Mouse (Mus musculus): ENCODE data around the gene Tnf. TPM values are rescaled to one million over a fixed set of nuclear protein-coding genes. Genes with fewer than 3 reads are reported as not detected.
"Not testable (repeated sequence)": the region's sequence is repeated elsewhere in the genome, so short reads cannot be mapped to it uniquely, and the experiment has no call there.

The Tnf gene
- polyA plus RNA-seq, 1 experiment from 2014 or later: not detected

DNA sequence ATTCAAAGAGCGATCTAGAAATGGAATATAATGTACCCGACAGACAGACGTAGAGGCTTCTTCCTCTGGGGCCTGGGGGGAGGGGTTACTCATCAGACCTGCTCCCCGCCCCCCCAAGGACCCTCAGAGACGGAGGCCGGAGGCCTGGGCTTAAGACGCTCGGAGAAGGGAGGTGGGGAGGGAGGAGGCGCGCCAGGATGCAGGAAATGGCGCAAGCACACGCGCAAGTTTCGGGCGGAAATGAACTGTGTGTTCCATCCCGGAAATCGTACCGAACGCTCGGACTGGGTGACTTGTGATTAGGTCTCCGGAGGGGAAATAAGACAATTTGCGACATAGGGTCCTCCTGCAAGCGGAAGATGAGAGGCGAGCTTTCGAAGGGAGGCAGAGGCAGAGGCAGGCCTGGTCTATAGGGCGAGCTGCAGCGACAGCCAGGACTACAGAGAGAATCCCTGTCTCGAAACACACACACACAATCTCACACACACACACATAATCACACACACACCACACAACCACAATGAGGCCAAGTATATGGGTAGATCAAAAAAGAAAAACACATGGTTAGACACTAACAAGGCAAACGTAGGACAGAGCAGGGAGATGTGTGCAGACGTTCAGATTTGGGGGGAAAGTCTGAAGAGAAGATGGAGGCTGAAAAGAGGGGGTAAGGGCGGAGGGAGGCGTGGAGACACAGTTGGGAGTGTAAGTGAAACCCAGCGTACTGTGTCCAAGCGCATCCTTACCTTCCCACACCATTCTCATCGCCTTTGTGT lies 34.0 kb upstream of the Tnf start, which contains the start of gene Nfkbil1:
TSS of gene Nfkbil1 (minus strand) at position 179 of the 776 bp plus-strand sequence.
- H3K4me3 ChIP-seq (ENCODE audit: low read depth, low read length): peak within 1 kb of the TSS; percentile 47
- under 1% methylated on average over 35 of the region's 35 CpGs for WGBS
- peaks cover 31% of the 10 kb centered on the region for H3K4me1 ChIP-seq (ENCODE audit: control insufficient read depth, insufficient read depth, low read length)
- H3K9ac ChIP-seq (ENCODE audit: low read depth, low read length): peak within 1 kb of the TSS; percentile 84
- peak within 1 kb of the TSS; percentile 95 for H3K27ac ChIP-seq (ENCODE audit: low read length)
- peaks cover 3% of the 10 kb centered on the region for H3K36me3 ChIP-seq (ENCODE audit: control insufficient read depth, insufficient read depth, low read length)
- no peaks in the 10 kb centered on the region for H3K9me3 ChIP-seq (replicated peaks; ENCODE audit: control insufficient read depth, low read length, poor library complexity, severe bottlenecking)
- no peaks in the 10 kb centered on the region for H3K27me3 ChIP-seq (ENCODE audit: control insufficient read depth, insufficient read depth, low read depth, low read length)
- ATAC-seq: peak; percentile 86
- H3K4me2 ChIP-seq (ENCODE audit: low read length): peak within 1 kb of the TSS; percentile 97

DNA sequence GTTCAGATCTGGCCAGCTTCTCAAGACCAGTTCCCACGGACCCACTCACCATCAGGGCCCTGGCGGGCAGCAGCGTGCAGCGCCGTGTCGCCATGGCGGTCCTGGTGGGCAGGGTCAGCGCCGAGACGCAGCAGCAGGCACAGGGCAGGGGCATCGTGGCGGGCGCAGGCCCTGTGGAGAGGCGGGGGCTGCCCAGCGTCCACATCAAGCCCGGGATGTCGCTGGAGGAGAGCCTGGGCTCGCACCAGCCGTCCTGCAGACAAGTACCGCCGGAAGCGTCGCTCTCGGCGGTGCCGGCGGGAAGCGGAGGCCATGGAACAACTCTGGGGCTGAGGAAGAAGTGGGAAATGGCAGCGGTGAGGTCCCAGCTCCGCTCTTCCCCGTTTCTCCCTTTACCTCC lies 33.1 kb upstream of the Tnf start:
- H3K9me3 ChIP-seq (replicated peaks; ENCODE audit: control insufficient read depth, low read length, poor library complexity, severe bottlenecking): no peaks in the 10 kb centered on the region
- no peak for ATAC-seq
- peak overlapping the region; percentile 47 for H3K4me3 ChIP-seq (ENCODE audit: low read depth, low read length)
- H3K27me3 ChIP-seq (ENCODE audit: control insufficient read depth, insufficient read depth, low read depth, low read length): no peaks in the 10 kb centered on the region
- H3K9ac ChIP-seq (ENCODE audit: low read depth, low read length): peak overlapping the region; percentile 84
- H3K36me3 ChIP-seq (ENCODE audit: control insufficient read depth, insufficient read depth, low read length): peaks cover 3% of the 10 kb centered on the region
- peaks cover 22% of the 10 kb centered on the region for H3K4me1 ChIP-seq (ENCODE audit: control insufficient read depth, insufficient read depth, low read length)
- peak overlapping the region; percentile 95 for H3K27ac ChIP-seq (ENCODE audit: low read length)
- peak overlapping the region; percentile 97 for H3K4me2 ChIP-seq (ENCODE audit: low read length)
- 5% methylated on average over 30 of the region's 31 CpGs for WGBS

DNA sequence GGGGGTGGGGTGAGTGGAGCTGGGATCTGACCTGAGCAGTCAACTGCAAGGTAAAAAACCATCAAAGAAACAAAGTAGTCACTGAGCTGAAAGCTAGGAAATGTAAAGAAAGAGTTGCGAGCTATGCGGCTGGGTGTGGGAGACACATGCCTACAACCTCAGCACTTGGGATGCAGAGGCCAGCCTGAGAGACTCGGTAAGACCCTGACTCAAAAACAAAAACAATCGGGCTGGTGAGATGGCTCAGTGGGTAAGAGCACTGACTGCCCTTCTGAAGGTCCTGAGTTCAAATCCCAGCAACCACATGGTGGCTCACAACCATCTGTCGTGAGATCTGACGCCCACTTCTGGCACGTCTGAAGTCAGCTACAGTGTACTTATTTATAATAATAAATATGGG lies 32.3 kb upstream of the Tnf start:
- not testable (repeated sequence) for H3K4me3 ChIP-seq (ENCODE audit: low read depth, low read length)

DNA sequence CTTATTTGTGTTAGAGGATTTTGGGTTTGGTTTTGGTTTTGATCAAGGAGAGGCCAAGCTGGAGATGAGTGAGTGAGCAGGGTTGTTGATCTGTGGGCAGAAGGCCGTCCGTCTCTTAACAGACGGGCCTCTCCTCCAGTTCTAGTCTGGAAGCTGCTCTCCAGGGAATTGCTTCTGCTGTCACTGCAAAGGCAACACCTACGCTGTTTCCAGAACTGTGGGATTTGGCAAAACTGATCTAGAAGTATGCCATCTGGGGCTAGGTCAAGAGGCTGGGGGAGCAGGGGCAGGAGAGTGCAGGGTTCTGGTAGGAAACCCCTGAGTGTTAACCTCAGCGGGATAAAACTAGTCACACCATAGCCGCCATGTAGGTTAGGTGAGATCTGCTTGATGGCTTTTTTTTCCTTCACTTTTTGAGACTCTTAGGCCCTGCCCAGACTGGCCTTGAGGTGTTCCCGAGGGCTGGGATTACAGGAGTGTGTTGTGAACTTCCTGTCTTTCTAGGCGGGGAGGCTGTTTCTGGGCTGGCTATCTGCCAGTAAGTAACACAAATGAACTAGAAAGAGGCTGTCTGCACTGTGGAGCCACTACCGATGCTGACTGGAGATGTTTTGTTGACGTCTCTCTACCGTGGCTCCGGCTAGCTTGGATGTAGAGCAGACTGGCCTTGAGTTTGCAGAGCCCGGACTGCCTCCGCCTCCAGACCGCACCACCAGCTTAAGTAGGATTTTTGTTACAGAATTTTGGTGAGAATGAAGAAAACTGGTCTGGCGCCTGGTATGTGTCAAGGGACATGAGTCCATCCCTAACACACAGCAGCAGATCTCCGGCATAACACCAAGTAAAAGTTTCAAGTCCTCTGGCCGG lies 31.5 kb upstream of the Tnf start, which contains the start of gene Atp6v1g2:
TSS of gene Atp6v1g2 (plus strand) at position 547 of the 867 bp plus-strand sequence.
- Histone ChIP-seq H3K4me1 (ENCODE audit: control insufficient read depth, insufficient read depth, low read length) (peaks cover 22% of the 10 kb centered on the region), H3K27ac (ENCODE audit: low read length) (no peak within 1 kb of the TSS), H3K4me3 (ENCODE audit: low read depth, low read length) (no peak within 1 kb of the TSS), H3K4me2 (ENCODE audit: low read length) (peak within 1 kb of the TSS; percentile 97), H3K9me3 (replicated peaks; ENCODE audit: control insufficient read depth, low read length, poor library complexity, severe bottlenecking) (no peaks in the 10 kb centered on the region), H3K27me3 (ENCODE audit: control insufficient read depth, insufficient read depth, low read depth, low read length) (no peaks in the 10 kb centered on the region), H3K9ac (ENCODE audit: low read depth, low read length) (no peak within 1 kb of the TSS), H3K36me3 (ENCODE audit: control insufficient read depth, insufficient read depth, low read length) (peaks cover 11% of the 10 kb centered on the region)
- whole genome bisulfite sequencing: 76% methylated on average over 18 of the region's 18 CpGs
- ATAC-seq: no peak

More for the DNA sequence above, 32.3 kb upstream of the Tnf start:
- not testable (repeated sequence) for H3K4me2 ChIP-seq (ENCODE audit: low read length); H3K9ac ChIP-seq (ENCODE audit: low read depth, low read length); H3K9me3 ChIP-seq (replicated peaks; ENCODE audit: control insufficient read depth, low read length, poor library complexity, severe bottlenecking); ATAC-seq; H3K27me3 ChIP-seq (ENCODE audit: control insufficient read depth, insufficient read depth, low read depth, low read length); H3K27ac ChIP-seq (ENCODE audit: low read length)
- peaks cover 11% of the 10 kb centered on the region for H3K36me3 ChIP-seq (ENCODE audit: control insufficient read depth, insufficient read depth, low read length)
- WGBS: 89% methylated on average over 7 of the region's 7 CpGs
- H3K4me1 ChIP-seq (ENCODE audit: control insufficient read depth, insufficient read depth, low read length): peaks cover 22% of the 10 kb centered on the region

DNA sequence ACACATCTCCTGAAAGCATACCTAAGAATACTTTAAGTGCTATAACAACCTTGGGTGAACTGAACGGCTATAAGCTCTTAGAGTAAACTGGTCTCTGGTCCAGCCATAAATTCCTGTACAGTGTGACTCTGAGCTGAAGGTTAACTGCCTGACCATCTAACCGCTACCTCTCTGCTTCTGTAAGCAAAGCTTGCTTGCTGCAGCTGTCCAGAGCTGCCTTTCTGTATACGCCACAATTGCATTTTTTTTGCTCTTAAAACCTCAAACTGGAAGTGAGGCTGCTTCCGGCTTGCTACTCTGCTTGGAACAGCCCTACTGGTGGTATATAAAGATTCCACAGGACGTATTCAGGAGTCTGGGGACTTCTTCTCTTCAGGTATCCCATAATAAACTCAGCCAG lies 30.9 kb upstream of the Tnf start:
- no peaks in the 10 kb centered on the region for H3K9me3 ChIP-seq (replicated peaks; ENCODE audit: control insufficient read depth, low read length, poor library complexity, severe bottlenecking)
- H3K4me2 ChIP-seq (ENCODE audit: low read length): no peak overlapping the region
- 92% methylated on average over 5 of the region's 5 CpGs for WGBS
- peaks cover 22% of the 10 kb centered on the region for H3K4me1 ChIP-seq (ENCODE audit: control insufficient read depth, insufficient read depth, low read length)
- H3K27ac ChIP-seq (ENCODE audit: low read length): no peak overlapping the region
- no peaks in the 10 kb centered on the region for H3K27me3 ChIP-seq (ENCODE audit: control insufficient read depth, insufficient read depth, low read depth, low read length)
- no peak overlapping the region for H3K4me3 ChIP-seq (ENCODE audit: low read depth, low read length)
- no peak overlapping the region for H3K9ac ChIP-seq (ENCODE audit: low read depth, low read length)
- no peak for ATAC-seq
- peaks cover 11% of the 10 kb centered on the region for H3K36me3 ChIP-seq (ENCODE audit: control insufficient read depth, insufficient read depth, low read length)

DNA sequence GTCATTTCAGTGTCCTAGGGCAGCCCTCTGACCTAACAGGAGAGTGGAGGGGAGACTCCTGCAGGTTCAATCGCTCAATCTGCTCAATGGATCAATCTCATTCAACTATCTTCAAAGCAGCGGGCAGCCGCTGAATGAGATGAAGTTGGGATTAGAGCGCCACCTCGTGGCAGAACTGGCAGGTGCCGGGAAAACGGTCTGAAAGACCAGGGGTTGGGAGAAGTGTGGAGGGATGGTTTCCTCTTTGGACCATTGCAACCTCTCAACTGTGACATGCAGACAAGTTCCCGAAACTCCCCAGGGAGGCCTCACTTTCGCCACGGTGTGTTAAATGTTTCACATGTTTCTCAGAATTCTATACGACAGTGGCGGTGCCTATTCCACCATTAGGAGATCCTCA lies 30.2 kb upstream of the Tnf start:
- H3K9ac ChIP-seq (ENCODE audit: low read depth, low read length): no peak overlapping the region
- H3K9me3 ChIP-seq (replicated peaks; ENCODE audit: control insufficient read depth, low read length, poor library complexity, severe bottlenecking): no peaks in the 10 kb centered on the region
- H3K27ac ChIP-seq (ENCODE audit: low read length): no peak overlapping the region
- no peak for ATAC-seq
- no peak overlapping the region for H3K4me3 ChIP-seq (ENCODE audit: low read depth, low read length)
- H3K27me3 ChIP-seq (ENCODE audit: control insufficient read depth, insufficient read depth, low read depth, low read length): no peaks in the 10 kb centered on the region
- 13% methylated on average over 12 of the region's 12 CpGs for WGBS
- H3K36me3 ChIP-seq (ENCODE audit: control insufficient read depth, insufficient read depth, low read length): peaks cover 11% of the 10 kb centered on the region
- peaks cover 17% of the 10 kb centered on the region for H3K4me1 ChIP-seq (ENCODE audit: control insufficient read depth, insufficient read depth, low read length)
- peak overlapping the region; percentile 2; the same call in 1 of the 2 replicates for H3K4me2 ChIP-seq (ENCODE audit: low read length)

DNA sequence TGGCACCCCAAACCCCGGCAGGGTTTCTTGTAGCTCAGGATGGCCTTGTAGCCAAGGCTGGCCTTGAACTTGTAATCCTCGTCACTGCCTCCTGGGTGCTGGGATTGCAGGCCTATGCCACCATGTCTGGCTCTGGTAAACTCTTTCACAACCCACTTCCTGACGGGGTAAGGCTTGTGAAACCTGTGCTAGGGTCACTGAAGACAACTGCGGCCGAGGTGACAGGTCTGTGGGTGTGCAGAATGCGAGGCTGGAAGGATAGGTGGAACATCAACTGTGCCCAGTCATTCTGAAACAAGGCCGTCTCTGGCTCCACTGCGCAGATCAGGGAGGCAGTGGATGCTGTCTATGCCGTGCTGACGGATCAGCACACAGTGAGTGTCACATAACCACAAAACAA lies 29.2 kb upstream of the Tnf start:
- H3K9me3 ChIP-seq (replicated peaks; ENCODE audit: control insufficient read depth, low read length, poor library complexity, severe bottlenecking): no peaks in the 10 kb centered on the region
- no peak for ATAC-seq
- 94% methylated on average over 10 of the region's 10 CpGs for WGBS

DNA sequence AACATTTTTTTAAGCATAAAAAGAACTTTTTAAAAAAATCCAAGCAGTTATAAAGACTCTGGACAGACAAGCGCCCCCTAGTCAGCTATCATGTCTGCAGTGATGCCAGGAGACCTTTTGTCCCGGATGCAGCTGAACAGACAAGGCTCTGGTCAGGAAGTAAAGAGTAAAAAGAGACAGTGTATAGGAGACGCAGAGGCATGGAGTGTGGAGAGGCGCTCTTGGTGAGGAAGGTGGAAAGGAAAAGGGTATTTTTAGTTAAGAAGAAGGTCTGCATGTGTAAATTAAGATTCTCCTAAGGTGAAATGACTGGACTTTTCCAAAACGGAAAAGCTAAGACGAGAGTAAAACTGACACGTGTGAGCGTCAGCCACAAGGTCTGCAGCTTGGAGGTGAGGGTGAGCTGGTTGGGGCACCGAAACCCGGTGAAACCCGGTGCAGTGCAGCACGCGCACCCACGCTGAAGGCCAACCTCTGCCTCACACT lies 24.8 kb upstream of the Tnf start:
- Histone ChIP-seq H3K36me3 (ENCODE audit: control insufficient read depth, insufficient read depth, low read length) (peaks cover 10% of the 10 kb centered on the region), H3K9me3 (replicated peaks; ENCODE audit: control insufficient read depth, low read length, poor library complexity, severe bottlenecking) (no peaks in the 10 kb centered on the region), H3K4me1 (ENCODE audit: control insufficient read depth, insufficient read depth, low read length) (no peaks in the 10 kb centered on the region; the same call in 1 of the 2 replicates), H3K9ac (ENCODE audit: low read depth, low read length) (no peak overlapping the region), H3K27ac (ENCODE audit: low read length) (no peak overlapping the region), H3K27me3 (ENCODE audit: control insufficient read depth, insufficient read depth, low read depth, low read length) (no peaks in the 10 kb centered on the region), H3K4me2 (ENCODE audit: low read length) (no peak overlapping the region), H3K4me3 (ENCODE audit: low read depth, low read length) (no peak overlapping the region)
- 82% methylated on average over 14 of the region's 14 CpGs for WGBS
- no peak for ATAC-seq

More for the DNA sequence above, 29.2 kb upstream of the Tnf start:
- Histone ChIP-seq H3K27ac (ENCODE audit: low read length) (no peak overlapping the region), H3K4me2 (ENCODE audit: low read length) (no peak overlapping the region), H3K36me3 (ENCODE audit: control insufficient read depth, insufficient read depth, low read length) (peaks cover 11% of the 10 kb centered on the region), H3K9ac (ENCODE audit: low read depth, low read length) (no peak overlapping the region), H3K4me3 (ENCODE audit: low read depth, low read length) (no peak overlapping the region), H3K27me3 (ENCODE audit: control insufficient read depth, insufficient read depth, low read depth, low read length) (no peaks in the 10 kb centered on the region), H3K4me1 (ENCODE audit: control insufficient read depth, insufficient read depth, low read length) (peaks cover 14% of the 10 kb centered on the region)

Measured in midbrain, embryonic 16.5 days (tissue).